In the genomic region with DNA sequence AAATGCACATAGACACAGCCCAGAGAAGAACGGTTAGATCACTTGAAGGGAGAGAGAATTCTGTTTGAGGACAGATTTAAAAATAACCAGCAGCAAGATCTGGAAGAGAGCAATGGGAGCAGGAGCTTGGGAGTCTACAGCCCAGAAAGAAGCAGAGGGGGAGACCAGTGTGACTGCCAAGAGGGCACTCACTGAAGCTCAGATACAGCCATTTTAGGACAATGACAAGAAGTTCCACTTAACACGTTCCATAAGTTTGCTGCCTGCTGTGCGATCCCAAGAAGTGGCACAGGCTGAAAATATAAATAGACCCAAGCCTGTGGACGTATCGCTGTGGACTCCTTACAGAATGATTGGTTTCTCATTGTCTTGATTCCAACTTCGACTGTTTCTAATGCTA, we compare ENCODE assay signal across 15 mouse cellular contexts.
"Had no signal": no experiment of that assay in that cellular context is flagged by ENCODE, and none has a peak within 500 bp of the region (broad histone marks: within the 10 kb centered on the region; RNA-seq: fewer than 3 reads in every experiment).

No protein-coding gene starts in this region.

- H3K36me3 ChIP-seq: limb, embryonic 10.5 days; liver, embryonic 15.5 days; midbrain, embryonic 10.5 days; neural tube, embryonic 15.5 days had no signal

- H3K27ac ChIP-seq: left cerebral cortex, adult 2 months; limb, embryonic 10.5 days; liver, embryonic 15.5 days; midbrain, embryonic 10.5 days; neural tube, embryonic 15.5 days; stomach, postnatal 0 days had no signal

- H3K4me1 ChIP-seq: liver, embryonic 15.5 days had no signal

- H3K9ac ChIP-seq: liver, embryonic 15.5 days; lung, embryonic 14.5 days; neural tube, embryonic 15.5 days had no signal

- H3K27me3 ChIP-seq: liver, embryonic 15.5 days; neural tube, embryonic 15.5 days had no signal

- DNase-seq: kidney, postnatal 25 days; lung, embryonic 14.5 days; lung, postnatal 10 days; lung, postnatal 4 days; midbrain, embryonic 14.5 days; thymus, adult 18-20 months; thymus, postnatal 25 days had no signal

- H3K4me3 ChIP-seq: left cerebral cortex, adult 2 months; limb, embryonic 10.5 days; liver, embryonic 15.5 days; midbrain, embryonic 10.5 days; myocyte; neural tube, embryonic 15.5 days had no signal

- H3K4me2 ChIP-seq: liver, embryonic 11.5 days; liver, embryonic 15.5 days; lung, embryonic 14.5 days; neural tube, embryonic 15.5 days had no signal

- H3K9me3 ChIP-seq: limb, embryonic 10.5 days; liver, embryonic 15.5 days; midbrain, embryonic 10.5 days; neural tube, embryonic 15.5 days had no signal
